Mouse (Mus musculus): ENCODE results near the gene Zbtb2. TPM values are rescaled to one million over a fixed set of nuclear protein-coding genes. Genes with fewer than 3 reads are reported as not detected.
A peak's percentile ranks its signal among the peaks of the same experiment; 100 is the strongest.

Gene Zbtb2
- total RNA-seq, 2 experiments from 2014 or later = 9.8 to 10.5 TPM

- intact Hi-C loops (cut with DNase I) = no loop called here
- DNase-seq (ENCODE audit: low spot score in 2 of 2) = peak; percentile 21 to 47
These were observed 46.5 kb downstream of the Zbtb2 start for GRCm38 (mm10) chr10:4341430-4341829.

GRCm38 (mm10) chr10:4338863-4339461 lies 48.9 kb downstream of the Zbtb2 start:
- DNase-seq (ENCODE audit: low spot score in 2 of 2) = no peak
- intact Hi-C loops (cut with DNase I) = no loop called here

DNA sequence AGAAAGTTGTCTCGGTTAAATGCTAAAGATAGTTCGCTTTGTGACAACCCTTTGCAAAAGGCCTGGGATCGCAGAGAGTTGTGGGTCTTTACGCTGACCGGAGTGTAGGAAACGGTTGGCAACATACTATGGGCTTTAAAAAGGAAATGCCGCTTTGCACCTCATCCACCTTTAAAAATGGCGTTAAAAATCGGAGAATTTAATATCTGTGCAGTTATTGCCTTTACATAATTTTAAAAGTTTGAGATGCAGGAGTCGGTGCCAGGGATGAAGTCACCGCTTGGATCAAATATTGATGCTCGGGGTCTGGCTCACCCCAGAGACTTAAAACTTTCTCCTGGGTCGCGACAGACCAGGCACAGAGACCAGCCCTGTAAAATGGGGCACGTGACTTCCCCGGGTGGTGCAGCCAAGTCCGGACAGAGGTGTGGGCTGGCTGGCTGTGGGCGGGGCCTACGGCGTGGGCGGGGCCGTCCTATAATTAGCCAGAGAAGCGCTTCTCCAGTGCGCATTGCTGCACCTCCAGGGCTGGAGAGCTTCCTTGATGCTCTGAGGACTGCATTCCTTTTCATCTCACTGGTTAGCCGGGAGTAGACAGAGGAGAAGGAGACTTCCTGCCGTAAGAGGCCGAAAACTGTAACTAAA lies 53.7 kb downstream of the Zbtb2 start:
- intact Hi-C loops (cut with DNase I) = loop anchor here (5.0 kb wide), 1 partner anchor 247 kb away; no protein-coding TSS in a partner anchor

GRCm38 (mm10) chr10:4333319-4333718 lies 54.6 kb downstream of the Zbtb2 start:
- intact Hi-C loops (cut with DNase I) = loop anchor here (1.0 to 5.0 kb wide), 3 partner anchors 246 to 337 kb away; no protein-coding TSS in a partner anchor
- peak; percentile 53 to 56 for DNase-seq (ENCODE audit: low spot score in 2 of 2)

More for the DNA sequence above, 53.7 kb downstream of the Zbtb2 start:
- peak; percentile 39 to 70 for DNase-seq (ENCODE audit: low spot score in 2 of 2)

DNA sequence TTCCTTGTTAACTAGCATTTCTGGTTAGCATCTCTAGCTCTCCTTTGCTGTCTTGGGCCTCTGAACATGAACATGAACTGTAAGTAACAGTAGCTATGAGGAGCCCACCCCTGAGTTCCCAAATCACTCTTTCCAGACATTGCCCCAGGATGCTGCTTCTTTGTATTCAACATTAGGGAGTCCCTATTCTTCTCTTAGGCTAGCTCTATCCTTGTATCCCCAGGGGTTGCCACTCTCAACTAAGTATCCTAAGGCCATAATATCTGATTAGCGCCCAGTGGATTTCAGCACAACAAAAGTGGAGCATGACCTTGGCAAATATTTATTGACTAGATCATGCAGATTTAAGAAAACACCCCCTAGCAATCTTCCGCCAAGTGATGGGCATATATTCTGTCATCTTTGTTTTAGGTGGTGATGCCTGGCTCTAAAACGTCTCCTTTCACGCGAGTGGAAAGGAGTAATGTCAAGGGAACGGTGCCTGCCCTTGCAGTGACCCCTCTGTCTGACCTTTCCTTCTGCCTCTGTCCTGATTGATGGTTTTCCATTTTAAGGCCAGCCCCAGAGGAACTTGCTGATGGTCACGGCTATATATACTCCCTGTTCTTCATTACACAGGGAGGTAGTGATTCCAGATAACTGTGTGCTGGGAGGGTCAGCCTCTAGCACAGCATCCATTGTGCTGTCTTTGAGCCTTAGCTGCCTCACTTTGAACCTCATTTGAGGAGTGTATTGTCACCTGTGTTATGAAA lies 55.5 kb downstream of the Zbtb2 start:
- DNase-seq (ENCODE audit: low spot score in 2 of 2) = no peak
- intact Hi-C loops (cut with DNase I) = loop anchor here (2.0 to 5.0 kb wide), 2 partner anchors 245 to 296 kb away; no protein-coding TSS in a partner anchor

DNA sequence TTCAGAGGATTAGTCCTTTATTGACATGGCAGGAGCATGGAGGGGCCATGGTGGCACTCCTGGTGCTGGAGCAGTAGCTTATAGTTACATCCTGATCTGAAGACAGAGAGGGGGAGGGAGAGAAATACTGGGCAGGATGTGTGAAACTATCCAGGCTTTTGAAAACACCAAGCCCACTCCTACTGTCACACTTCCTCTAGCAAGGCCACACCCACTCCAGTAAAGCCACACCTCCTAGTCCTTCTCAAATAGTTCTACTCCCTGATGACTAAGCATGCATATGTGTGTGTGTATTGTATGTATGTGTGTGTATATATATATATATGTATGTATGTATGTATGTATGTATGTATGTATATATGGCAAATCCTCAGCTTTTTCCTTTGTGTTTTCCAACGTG lies 60.2 kb downstream of the Zbtb2 start:
- intact Hi-C loops (cut with DNase I) = no loop called here
- no peak for DNase-seq (ENCODE audit: low spot score in 2 of 2)

GRCm38 (mm10) chr10:4325562-4325961 lies 62.3 kb downstream of the Zbtb2 start:
- intact Hi-C loops (cut with DNase I) = no loop called here
- DNase-seq (ENCODE audit: low spot score in 2 of 2) = no peak

DNA sequence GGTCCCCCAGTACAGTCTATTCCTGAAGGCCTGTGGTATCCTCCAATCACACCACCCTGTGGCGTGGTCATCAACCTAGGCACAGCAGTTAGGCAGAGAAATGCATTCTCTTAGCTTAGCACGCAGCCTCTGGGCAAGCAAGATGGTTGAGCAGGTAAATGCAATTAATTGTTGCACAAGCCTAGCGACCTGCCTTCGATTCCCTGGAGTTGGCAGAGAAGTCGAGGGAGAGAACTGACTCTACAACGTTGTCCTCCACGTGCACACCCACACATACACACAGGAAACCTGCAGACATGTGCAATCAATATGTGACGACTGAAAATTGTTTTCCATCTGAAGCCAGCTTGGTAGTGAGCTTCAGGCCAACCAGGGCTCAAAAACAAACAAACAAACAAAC lies 64.0 kb downstream of the Zbtb2 start:
- intact Hi-C loops (cut with DNase I) = no loop called here
- no peak for DNase-seq (ENCODE audit: low spot score in 2 of 2)

Other genes with a start within 250 kb of the Zbtb2 start
- 10 to 100 TPM; 13.2 to 15.1 TPM for gene Akap12, start 121.7 kb downstream of the Zbtb2 start, total RNA-seq (2021)
- gene Rmnd1, start 44.3 kb upstream of the Zbtb2 start, total RNA-seq (2021) = 10 to 100 TPM; 36.3 to 44.6 TPM
- 10 to 100 TPM; 19.5 to 22.0 TPM for gene Armt1, start 44.4 kb upstream of the Zbtb2 start, total RNA-seq (2021)
- gene Ccdc170, start 94.4 kb upstream of the Zbtb2 start, total RNA-seq (2021) = under 1 TPM; 0.25 to 0.46 TPM
- 1 to 10 TPM; 3.2 to 3.9 TPM for gene Esr1, start 223.5 kb upstream of the Zbtb2 start, total RNA-seq (2021)